ENCODE assay signal across 17 mouse cellular contexts in the genomic region with DNA sequence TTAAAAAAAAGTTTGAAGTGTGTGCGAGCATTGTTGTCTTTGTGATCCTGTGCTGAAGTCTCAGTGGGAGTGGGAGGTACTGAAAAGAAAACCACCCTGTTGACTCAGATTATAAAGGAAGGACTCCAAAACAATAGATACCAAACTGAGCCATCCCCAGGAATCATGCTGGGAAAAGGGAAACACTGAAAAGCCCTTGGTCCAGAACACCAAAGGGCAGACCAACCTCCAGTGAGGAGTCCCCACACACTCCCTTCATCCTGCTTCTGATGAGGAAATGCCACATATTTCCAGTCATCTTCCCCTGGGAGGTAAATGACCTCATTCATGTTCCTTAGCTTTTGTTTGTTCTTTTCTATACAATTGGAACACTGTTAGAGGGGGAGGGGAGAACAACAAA.
"Had no signal": no experiment of that assay in that cellular context is flagged by ENCODE, and none has a peak within 500 bp of the region (broad histone marks: within the 10 kb centered on the region; RNA-seq: fewer than 3 reads in every experiment).

No protein-coding gene starts in this region.

- ATAC-seq: liver, postnatal 0 days; lung, postnatal 0 days; midbrain, embryonic 16.5 days had no signal

- H3K9me3 ChIP-seq: lung, embryonic 15.5 days; midbrain, embryonic 10.5 days; midbrain, embryonic 12.5 days; neural tube, embryonic 13.5 days; neural tube, embryonic 15.5 days; stomach, embryonic 15.5 days had no signal

- H3K27me3 ChIP-seq: lung, embryonic 15.5 days; midbrain, embryonic 12.5 days; neural tube, embryonic 13.5 days; neural tube, embryonic 15.5 days; stomach, embryonic 15.5 days had no signal

- H3K36me3 ChIP-seq: lung, embryonic 15.5 days; midbrain, embryonic 10.5 days; midbrain, embryonic 12.5 days; neural tube, embryonic 13.5 days; neural tube, embryonic 15.5 days; stomach, embryonic 15.5 days had no signal

- DNase-seq: liver, postnatal 0 days; lung, adult 2 months; lung, postnatal 4 days; midbrain, embryonic 14.5 days; right cerebral cortex, postnatal 14 days; thymus, adult 2 months; thymus, postnatal 25 days had no signal

- H3K4me1 ChIP-seq: lung, embryonic 15.5 days; midbrain, embryonic 10.5 days; midbrain, embryonic 12.5 days; neural tube, embryonic 13.5 days; neural tube, embryonic 15.5 days; stomach, embryonic 15.5 days had no signal

- H3K4me3 ChIP-seq: lung, embryonic 15.5 days; midbrain, embryonic 10.5 days; midbrain, embryonic 12.5 days; myocyte; neural tube, embryonic 13.5 days; neural tube, embryonic 15.5 days; stomach, embryonic 15.5 days had no signal

- H3K4me2 ChIP-seq: lung, embryonic 15.5 days; midbrain, embryonic 12.5 days; neural tube, embryonic 13.5 days; neural tube, embryonic 15.5 days; stomach, embryonic 15.5 days had no signal

- H3K27ac ChIP-seq: lung, embryonic 15.5 days; midbrain, embryonic 10.5 days; midbrain, embryonic 12.5 days; neural tube, embryonic 13.5 days; neural tube, embryonic 15.5 days; stomach, embryonic 15.5 days; stomach, postnatal 0 days had no signal

- H3K9ac ChIP-seq: liver, postnatal 0 days; lung, embryonic 15.5 days; midbrain, embryonic 12.5 days; neural tube, embryonic 13.5 days; neural tube, embryonic 15.5 days; stomach, embryonic 15.5 days had no signal
